Mouse (Mus musculus) forebrain, embryonic 14.5 days (tissue): Measurements from ENCODE around the gene Gm6096. TPM values are rescaled to one million over a fixed set of nuclear protein-coding genes. Genes with fewer than 3 reads are reported as not detected.
A peak's percentile ranks its signal among the peaks of the same experiment; 100 is the strongest.

ENCODE experiments used
- ATAC-seq: fragments of 200-750 bp; cut with Nextera tagmentation; 2 replicates; pipeline ENCODE4 v1.8.0; 2017; ENCODE audit warnings: mild to moderate bottlenecking, moderate library complexity
- DNase-seq: peaks from one replicate; pipeline ENCODE4 v3.0.0-alpha.2; 2015; ENCODE audit warnings: low spot score
- H3K27ac ChIP-seq: fragments of 300-500 bp; sonication (generic); 2 replicates; pipeline ENCODE4 v1.5.1; 2014; ENCODE audit warnings: low read depth, mild to moderate bottlenecking, control low read depth, low read length, moderate library complexity
- H3K27me3 ChIP-seq: fragments of 300-500 bp; sonication (generic); replicated peaks from 2 replicates; pipeline ENCODE4 v1.6.1; 2014; ENCODE audit warnings: low read length, control low read depth, mixed read lengths; ENCODE audit not compliant: control insufficient read depth, insufficient read depth
- H3K36me3 ChIP-seq: fragments of 300-500 bp; sonication (generic); 2 replicates; pipeline ENCODE4 v1.6.1; 2014; ENCODE audit warnings: low read length, control low read depth; ENCODE audit not compliant: control insufficient read depth, insufficient read depth
- H3K4me1 ChIP-seq: fragments of 300-500 bp; sonication (generic); 2 replicates; pipeline ENCODE4 v1.6.1; 2014; ENCODE audit warnings: antibody characterized with exemption, low read length, control low read depth; ENCODE audit not compliant: control insufficient read depth, insufficient read depth
- H3K4me2 ChIP-seq: fragments of 300-500 bp; sonication (generic); 2 replicates; pipeline ENCODE4 v1.6.1; 2014; ENCODE audit warnings: mild to moderate bottlenecking, control low read depth, low read length
- H3K4me3 ChIP-seq: fragments of 300-500 bp; sonication (generic); 2 replicates; pipeline ENCODE4 v1.5.1; 2014; ENCODE audit warnings: low read depth, low read length, control low read depth
- H3K9ac ChIP-seq: fragments of 300-500 bp; sonication (generic); 2 replicates; pipeline ENCODE4 v1.6.1; 2014; ENCODE audit warnings: mild to moderate bottlenecking, low read length, control low read depth, moderate library complexity
- H3K9me3 ChIP-seq: fragments of 300-500 bp; sonication (generic); replicated peaks from 2 replicates; pipeline ENCODE4 v1.6.1; 2016; ENCODE audit warnings: low read length, control low read depth, mixed read lengths; ENCODE audit not compliant: control insufficient read depth
- WGBS: fragments of 180-500 bp; shearing (Covaris S2); extraction: QIAGEN DNeasy Blood & Tissue Kit; methylation state at CpG from one replicate; pipeline ENCODE4 v1.1.7; 2014; 5-methylcytosine and 5-hydroxymethylcytosine counted together
- polyA plus RNA-seq: library from polyadenylated mRNA; unstranded; fragments of >200 nt; fragmentation: Nextera tagmentation; extraction: Ambion mirVana; gene quantifications from 2 replicates; pipeline ENCODE4 v1.2.1, GENCODE M21; 2014

Gm6096 gene
- polyA plus RNA-seq, 1 experiment from 2014 or later, result not detected

GRCm38 (mm10) chr7:34255137-34255536 lies 4.3 kb downstream of the Gm6096 start:
- Histone ChIP-seq H3K27ac (no peak overlapping the region), H3K4me1 (no peaks in the 10 kb centered on the region), H3K4me2 (no peak overlapping the region), H3K9me3 (no peaks in the 10 kb centered on the region), H3K27me3 (no peaks in the 10 kb centered on the region), H3K36me3 (peaks cover 48% of the 10 kb centered on the region), H3K4me3 (no peak overlapping the region), H3K9ac (no peak overlapping the region)
- DNase-seq (no peak), ATAC-seq (no peak)
- 74% methylated on average over 3 of the region's 3 CpGs for WGBS

GRCm38 (mm10) chr7:34255916-34256315 lies 5.1 kb downstream of the Gm6096 start:
- no peak for ATAC-seq
- no peak overlapping the region for H3K27ac ChIP-seq

GRCm38 (mm10) chr7:34257279-34257678 lies 6.4 kb downstream of the Gm6096 start:
- H3K4me3 ChIP-seq, result no peak overlapping the region
- 86% methylated on average over 9 of the region's 9 CpGs for WGBS
- peaks cover 53% of the 10 kb centered on the region for H3K36me3 ChIP-seq
- H3K4me1 ChIP-seq, result no peaks in the 10 kb centered on the region
- no peak overlapping the region for H3K9ac ChIP-seq
- no peak overlapping the region for H3K27ac ChIP-seq
- no peaks in the 10 kb centered on the region for H3K27me3 ChIP-seq
- no peak overlapping the region for H3K4me2 ChIP-seq
- ATAC-seq, result no peak
- no peaks in the 10 kb centered on the region for H3K9me3 ChIP-seq
- DNase-seq, result no peak

More at GRCm38 (mm10) chr7:34255916-34256315, 5.1 kb downstream of the Gm6096 start:
- 84% methylated on average over 1 of the region's 1 CpGs for WGBS
- Histone ChIP-seq H3K4me2 (no peak overlapping the region), H3K36me3 (peaks cover 45% of the 10 kb centered on the region), H3K4me3 (no peak overlapping the region), H3K9me3 (no peaks in the 10 kb centered on the region), H3K4me1 (no peaks in the 10 kb centered on the region), H3K27me3 (no peaks in the 10 kb centered on the region), H3K9ac (no peak overlapping the region)
- no peak for DNase-seq

- WGBS, result 100% methylated on average over 1 of the region's 1 CpGs
- H3K9ac ChIP-seq, result no peak overlapping the region
- no peaks in the 10 kb centered on the region for H3K4me1 ChIP-seq
- DNase-seq (no peak), ATAC-seq (no peak)
- no peak overlapping the region for H3K4me3 ChIP-seq
- H3K27me3 ChIP-seq, result no peaks in the 10 kb centered on the region
- no peak overlapping the region for H3K27ac ChIP-seq
- H3K9me3 ChIP-seq, result no peaks in the 10 kb centered on the region
- no peak overlapping the region for H3K4me2 ChIP-seq
- peaks cover 50% of the 10 kb centered on the region for H3K36me3 ChIP-seq
Observed at GRCm38 (mm10) chr7:34258407-34258806, 7.6 kb downstream of the Gm6096 start.

GRCm38 (mm10) chr7:34263437-34263836 lies 12.6 kb downstream of the Gm6096 start:
- WGBS, result 94% methylated on average over 5 of the region's 5 CpGs

GRCm38 (mm10) chr7:34265876-34266346 lies 15.1 kb downstream of the Gm6096 start:
- Histone ChIP-seq H3K36me3 (peaks cover 16% of the 10 kb centered on the region; the same call in 1 of the 2 replicates), H3K27ac (no peak overlapping the region), H3K4me3 (no peak overlapping the region), H3K9ac (no peak overlapping the region), H3K27me3 (no peaks in the 10 kb centered on the region), H3K4me2 (no peak overlapping the region), H3K4me1 (no peaks in the 10 kb centered on the region), H3K9me3 (no peaks in the 10 kb centered on the region)
- DNase-seq (peak; percentile 58), ATAC-seq (no peak)
- WGBS, result 61% methylated on average over 5 of the region's 5 CpGs

More at GRCm38 (mm10) chr7:34263437-34263836, 12.6 kb downstream of the Gm6096 start:
- no peak overlapping the region for H3K9ac ChIP-seq
- no peaks in the 10 kb centered on the region for H3K9me3 ChIP-seq
- no peak overlapping the region for H3K27ac ChIP-seq
- no peak overlapping the region for H3K4me2 ChIP-seq
- peaks cover 16% of the 10 kb centered on the region; the same call in 1 of the 2 replicates for H3K36me3 ChIP-seq
- no peaks in the 10 kb centered on the region for H3K27me3 ChIP-seq
- H3K4me1 ChIP-seq, result no peaks in the 10 kb centered on the region
- DNase-seq (no peak), ATAC-seq (no peak)
- no peak overlapping the region for H3K4me3 ChIP-seq

- ATAC-seq (no peak), DNase-seq (no peak)
Observed at GRCm38 (mm10) chr7:34266421-34266820, 15.6 kb downstream of the Gm6096 start.

GRCm38 (mm10) chr7:34268463-34268862 lies 17.6 kb downstream of the Gm6096 start:
- Histone ChIP-seq H3K4me3 (no peak overlapping the region), H3K9ac (no peak overlapping the region), H3K27me3 (no peaks in the 10 kb centered on the region), H3K4me2 (no peak overlapping the region), H3K9me3 (no peaks in the 10 kb centered on the region), H3K27ac (no peak overlapping the region), H3K4me1 (no peaks in the 10 kb centered on the region), H3K36me3 (peaks cover 2% of the 10 kb centered on the region; the same call in 1 of the 2 replicates)
- DNase-seq (no peak), ATAC-seq (no peak)
- 44% methylated on average over 1 of the region's 1 CpGs for WGBS

More at GRCm38 (mm10) chr7:34266421-34266820, 15.6 kb downstream of the Gm6096 start:
- no peak overlapping the region for H3K4me2 ChIP-seq
- no peaks in the 10 kb centered on the region for H3K9me3 ChIP-seq
- no peak overlapping the region for H3K9ac ChIP-seq
- H3K4me3 ChIP-seq, result no peak overlapping the region
- H3K27me3 ChIP-seq, result no peaks in the 10 kb centered on the region
- peaks cover 16% of the 10 kb centered on the region; the same call in 1 of the 2 replicates for H3K36me3 ChIP-seq
- H3K27ac ChIP-seq, result no peak overlapping the region
- H3K4me1 ChIP-seq, result no peaks in the 10 kb centered on the region

- H3K4me2 ChIP-seq, result no peak overlapping the region
- ATAC-seq, result no peak
- H3K4me1 ChIP-seq, result no peaks in the 10 kb centered on the region
- no peaks in the 10 kb centered on the region for H3K36me3 ChIP-seq
- H3K9me3 ChIP-seq, result no peaks in the 10 kb centered on the region
- H3K27me3 ChIP-seq, result no peaks in the 10 kb centered on the region
- H3K27ac ChIP-seq, result no peak overlapping the region
- DNase-seq, result no peak
- 72% methylated on average over 4 of the region's 4 CpGs for WGBS
- no peak overlapping the region for H3K4me3 ChIP-seq
- no peak overlapping the region for H3K9ac ChIP-seq
Observed at GRCm38 (mm10) chr7:34272465-34272864, 21.6 kb downstream of the Gm6096 start.
